Mouse (Mus musculus): ENCODE data around the gene Mrps12. TPM values are rescaled to one million over a fixed set of nuclear protein-coding genes. Genes with fewer than 3 reads are reported as not detected.
A peak's percentile ranks its signal among the peaks of the same experiment; 100 is the strongest.

The Mrps12 gene
- total RNA-seq, 1 experiment from 2014 or later: 82.9 TPM

DNA sequence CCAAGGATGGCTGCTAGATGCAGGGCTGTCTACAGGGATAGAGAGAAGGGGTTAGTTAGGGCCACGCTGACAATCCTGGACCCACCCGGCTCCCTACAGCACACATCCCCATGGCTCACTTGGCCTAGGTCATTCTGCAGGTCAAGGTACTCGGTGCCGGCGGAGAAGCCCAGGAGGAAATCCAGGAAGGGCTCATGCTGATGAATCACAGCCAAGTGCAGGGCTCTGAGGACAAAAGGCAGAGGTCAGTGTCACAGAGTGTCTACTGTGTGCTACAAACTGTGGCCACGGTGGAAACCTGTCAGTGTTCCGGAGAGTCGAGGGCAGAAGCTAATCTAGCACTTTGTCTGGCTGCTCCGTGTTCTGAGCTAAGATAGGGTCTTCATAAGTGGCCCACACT lies 20.3 kb upstream of the Mrps12 start:
- DNase-seq: peak; percentile 36

DNA sequence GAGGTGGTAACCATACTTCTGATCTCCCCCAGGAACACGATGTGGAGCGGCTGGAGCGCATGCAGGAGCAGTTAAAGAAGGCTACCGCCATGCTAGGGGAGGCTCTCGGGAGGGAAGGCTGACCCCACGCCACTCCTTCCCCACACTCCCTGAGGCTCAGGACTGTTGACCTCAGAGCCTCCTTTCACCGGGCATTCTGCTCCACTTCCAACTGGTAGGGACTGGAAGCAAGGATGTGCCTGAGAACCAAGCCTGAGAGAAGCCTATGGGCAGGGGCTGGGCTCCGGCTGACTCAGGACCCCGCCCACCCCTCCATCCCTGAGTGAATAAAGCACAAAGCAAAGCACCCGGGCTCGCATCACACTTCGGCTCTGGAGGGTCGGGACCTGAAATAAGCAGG lies 17.0 kb upstream of the Mrps12 start:
- DNase-seq: no peak

DNA sequence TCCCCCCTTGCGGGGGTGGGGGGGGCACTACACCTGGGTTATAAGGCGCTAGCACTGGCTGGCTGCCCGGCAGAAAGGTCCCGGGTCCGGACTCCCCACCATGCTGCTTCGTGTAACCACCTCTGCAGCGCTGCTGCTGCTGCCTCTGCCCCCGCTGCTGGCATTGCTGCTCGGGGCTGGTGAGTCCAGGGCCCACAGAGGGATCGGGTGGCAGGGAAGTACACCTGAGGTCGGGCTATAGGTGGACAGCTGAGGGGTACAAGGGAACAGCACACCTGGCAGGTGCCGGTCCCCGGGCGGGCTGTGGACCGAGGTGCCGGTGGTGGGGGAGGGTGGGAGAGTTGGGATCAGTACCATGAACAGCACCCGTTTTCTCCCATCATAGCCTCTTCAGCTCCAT lies 14.5 kb upstream of the Mrps12 start, which contains the start of gene Ccer2:
TSS of gene Ccer2 (plus strand) at position 96 of the 400 bp plus-strand sequence.
- no peak for DNase-seq

DNA sequence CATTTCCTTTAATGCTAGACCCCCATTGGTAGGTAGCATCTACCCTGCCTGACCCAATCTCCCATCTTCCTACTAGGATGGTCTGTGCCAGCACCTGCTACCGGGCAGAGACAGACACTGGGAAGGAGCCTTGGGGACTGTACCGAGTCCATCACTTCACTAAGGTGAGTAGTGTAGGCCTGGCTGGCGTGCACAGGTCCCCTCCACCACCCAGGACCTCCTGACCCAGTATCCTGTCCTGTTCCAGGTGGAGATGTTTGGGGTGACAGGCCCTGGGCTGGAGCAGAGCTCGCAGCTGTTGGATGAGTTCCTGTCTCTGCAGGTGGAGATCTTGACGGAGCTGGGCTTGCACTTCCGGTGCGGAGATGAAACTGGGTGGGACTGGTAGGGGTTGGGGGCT lies 8.3 kb upstream of the Mrps12 start:
- no peak for DNase-seq

DNA sequence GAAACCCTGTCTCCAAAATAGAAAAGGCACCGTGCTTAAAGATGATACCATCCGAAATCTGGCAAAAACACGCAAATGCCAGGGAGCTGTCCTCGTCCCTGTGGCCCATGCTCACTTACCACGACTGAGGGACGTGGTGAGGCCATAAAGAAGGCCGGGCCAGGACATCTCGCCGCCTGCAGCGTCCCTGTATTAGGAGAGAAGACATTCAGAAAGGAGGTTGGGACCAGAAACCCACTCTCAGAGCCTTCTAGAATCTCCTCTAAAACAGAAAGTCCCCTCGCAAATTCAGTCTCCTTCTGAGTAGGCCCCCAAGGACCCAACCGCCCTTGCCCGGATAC lies 282 bp downstream of the Mrps12 start:
- DNase-seq: no peak

DNA sequence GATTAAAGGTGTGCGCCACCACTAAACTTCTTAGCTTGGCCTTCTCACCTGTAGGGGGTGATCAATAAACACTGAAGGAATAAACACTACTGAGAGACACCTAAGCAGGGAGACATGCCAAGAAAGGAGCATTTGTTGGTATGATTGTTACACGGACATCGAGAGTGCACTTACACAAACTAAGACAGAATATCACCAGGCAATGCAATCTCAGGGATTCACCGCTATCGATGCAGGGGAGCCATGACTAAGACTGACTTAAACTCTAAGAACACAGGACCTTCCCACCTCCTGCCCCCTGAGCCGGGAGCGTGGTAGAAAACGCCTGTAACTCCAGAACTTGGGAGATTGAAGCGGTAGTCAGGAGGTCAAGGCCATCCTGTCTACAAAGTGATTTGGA lies 671 bp downstream of the Mrps12 start:
- DNase-seq: no peak

DNA sequence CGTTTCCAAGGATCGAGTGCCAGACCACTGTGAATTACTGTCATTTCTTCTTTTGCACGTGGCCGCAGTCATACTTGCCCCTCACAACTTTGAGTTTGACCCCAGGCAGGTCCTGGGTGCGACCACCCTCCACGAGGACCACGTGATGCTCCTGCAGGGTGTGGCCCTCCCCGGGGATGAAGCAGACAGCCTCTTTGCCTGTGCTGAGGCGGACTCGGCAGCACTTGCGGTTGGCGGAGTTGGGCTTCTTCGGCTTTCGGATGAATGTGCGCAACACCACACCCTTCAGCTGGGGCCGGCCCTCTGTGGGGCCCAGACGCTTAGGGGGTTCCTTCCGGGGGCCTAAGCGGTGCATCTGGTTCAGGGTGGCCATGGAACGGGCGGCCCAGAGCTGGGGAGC lies 1.8 kb downstream of the Mrps12 start:
- no peak for DNase-seq

DNA sequence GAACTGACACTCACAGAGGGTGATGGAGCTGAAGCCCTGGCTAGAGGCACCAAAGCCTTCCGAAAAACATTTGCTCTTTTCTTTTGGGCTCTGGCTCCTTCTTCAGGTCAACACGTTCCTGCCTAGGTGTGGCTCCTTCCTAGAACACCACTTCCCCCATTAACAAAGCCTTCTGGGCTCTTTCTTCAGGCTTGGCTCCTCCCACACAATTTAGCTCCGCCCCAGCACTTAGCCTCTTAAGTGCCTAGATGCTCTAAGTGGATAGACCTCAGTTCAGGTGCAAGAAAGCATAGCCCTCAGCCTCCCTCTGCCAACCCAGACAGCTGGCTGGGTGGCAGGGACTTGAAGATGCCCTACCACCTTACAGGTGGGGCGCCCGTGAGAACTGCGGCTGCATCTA lies 5.9 kb downstream of the Mrps12 start:
- DNase-seq: no peak

DNA sequence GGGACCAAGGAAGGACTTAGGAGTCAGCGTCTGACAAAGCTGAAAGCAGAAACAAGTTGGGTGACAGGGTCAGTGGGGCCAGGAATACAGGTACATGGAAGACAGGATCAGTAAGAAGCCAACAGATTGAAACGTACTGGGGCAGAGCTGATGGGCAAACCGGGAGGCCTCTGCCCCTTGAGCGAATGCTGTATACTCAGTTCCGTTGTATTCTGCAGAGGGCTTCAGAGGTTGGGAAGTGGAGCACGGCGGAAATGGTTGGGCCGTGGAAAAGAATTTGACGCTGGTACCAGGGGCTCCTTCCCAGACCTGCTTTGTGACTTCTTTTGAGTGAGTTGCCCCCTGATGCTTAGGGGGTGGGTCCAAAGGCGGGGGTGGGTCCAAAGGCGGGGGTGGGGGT lies 8.4 kb downstream of the Mrps12 start:
- no peak for DNase-seq

DNA sequence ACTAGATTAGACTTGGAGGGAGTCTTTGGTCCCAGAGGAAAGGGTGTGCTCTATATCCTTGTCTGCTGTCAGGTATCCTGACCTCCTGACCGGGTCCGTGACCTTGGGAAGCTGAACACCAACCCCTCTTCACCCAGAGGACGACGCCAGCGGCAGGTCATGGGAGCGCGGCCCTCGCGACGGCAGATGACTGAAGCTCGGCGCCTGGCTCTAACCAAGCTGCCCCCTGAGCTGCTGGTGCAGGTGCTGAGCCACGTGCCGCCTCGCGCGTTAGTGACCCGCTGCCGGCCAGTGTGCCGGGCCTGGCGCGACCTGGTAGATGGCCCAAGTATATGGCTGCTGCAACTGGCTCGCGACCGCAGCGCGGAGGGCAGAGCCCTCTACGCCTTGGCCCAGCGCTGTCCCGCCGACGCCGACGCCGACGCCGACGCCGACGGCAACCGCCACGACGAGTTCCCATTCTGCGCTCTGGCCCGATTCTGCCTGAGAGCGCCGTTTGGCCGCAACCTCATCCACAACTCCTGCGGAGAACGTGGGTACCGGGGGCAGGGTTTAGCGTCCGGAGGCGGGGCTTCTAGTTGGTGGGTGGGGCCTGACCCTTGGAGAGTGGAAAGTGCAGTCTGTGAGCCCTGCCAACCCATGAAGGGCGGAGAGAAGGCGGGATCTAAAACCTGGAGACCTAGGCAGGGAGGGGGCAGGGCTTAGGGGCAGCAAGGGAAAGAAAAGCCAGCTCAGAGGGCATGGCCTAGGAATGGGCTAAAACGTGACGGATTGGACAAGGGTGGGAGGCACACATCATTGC lies 9.1 kb downstream of the Mrps12 start:
- peak; percentile 88 for DNase-seq

DNA sequence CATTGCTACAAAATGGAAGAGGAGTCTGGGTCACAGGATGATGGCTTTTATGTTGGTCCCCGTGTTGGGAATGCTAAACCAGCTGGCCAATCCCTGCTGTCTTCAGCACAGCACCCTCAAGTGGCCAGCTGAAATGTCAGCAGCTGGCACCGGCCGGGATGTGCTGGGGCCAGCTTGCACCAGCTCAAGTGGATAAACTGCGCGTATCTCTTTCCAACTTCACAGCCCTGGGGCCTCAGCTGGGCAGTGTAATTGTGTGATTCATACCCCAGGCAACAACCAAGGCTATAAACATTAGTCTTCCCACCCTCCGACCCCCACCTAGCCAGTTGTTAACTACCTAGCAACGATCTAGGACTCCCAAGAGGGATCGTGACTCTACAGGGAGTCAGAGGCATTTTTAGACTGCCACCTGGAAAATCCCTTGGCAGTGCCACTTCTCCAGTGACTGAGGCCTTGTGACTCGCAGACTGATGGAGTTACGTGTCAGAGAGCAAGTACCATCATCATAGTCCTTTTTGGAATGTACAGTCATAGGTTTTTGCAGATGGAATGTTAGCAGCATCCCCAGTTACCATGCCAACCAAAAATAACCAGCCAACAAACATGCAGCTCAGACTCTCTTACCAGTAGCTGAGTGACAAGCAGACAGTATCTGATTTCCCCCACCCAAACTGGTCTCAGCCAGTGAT lies 13.8 kb downstream of the Mrps12 start:
- peak; percentile 52 for DNase-seq

DNA sequence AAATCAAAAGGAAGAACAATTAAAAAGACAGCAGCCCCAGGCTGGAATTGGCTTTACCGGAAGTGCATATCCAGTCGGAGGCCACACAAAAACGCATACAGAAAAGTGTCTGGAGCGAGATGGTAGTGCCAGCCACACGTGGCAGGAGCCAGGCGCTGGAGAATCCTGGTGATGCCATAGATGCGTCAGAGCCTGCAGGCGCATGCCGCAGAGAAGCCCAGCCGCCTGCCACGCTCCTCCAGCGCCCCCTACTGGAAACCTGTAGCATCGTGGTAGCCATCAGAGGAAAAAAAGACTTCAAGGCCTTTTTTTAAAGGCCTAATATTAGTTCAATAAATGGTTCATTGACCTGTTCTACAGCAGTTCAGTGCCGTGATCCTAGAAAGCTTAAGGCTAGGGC lies 15.0 kb downstream of the Mrps12 start:
- DNase-seq: peak; percentile 94

DNA sequence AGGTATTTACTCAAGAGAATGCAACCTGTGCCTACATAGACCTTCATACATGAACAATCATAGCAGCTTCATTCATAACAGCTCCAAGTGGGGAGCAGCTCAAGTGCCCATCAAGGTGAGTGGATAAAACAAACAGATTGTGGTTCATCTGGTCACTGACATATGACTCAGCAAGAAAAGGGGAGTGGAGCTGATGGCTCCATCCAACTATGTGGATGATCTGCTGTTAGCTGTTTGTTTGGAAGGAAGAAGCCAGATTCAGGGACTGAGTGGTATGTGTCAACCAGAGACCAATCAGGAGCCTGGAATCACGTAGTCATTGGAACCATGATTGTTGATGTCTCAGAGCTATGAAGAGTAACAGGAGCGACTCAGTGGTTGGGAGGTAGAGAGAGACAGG lies 17.0 kb downstream of the Mrps12 start:
- DNase-seq: no peak

DNA sequence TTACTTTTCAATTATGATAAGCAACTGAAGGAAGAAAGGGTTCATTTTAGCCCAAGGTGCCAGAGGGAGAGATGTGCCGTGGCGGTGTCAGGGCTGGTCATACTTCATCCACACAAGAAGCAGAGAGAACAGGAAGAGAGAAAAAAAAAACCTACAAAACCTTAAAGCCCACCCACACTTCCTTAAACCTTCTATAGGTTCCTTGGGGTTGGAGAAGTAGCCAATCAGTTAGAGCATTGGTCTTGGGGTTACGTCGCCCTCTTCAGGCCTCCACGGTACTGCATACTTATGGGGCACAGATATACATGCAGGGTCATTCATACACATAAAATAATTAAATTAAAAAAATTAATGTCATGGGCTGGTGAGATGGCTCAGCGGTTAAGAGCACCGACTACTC lies 19.5 kb downstream of the Mrps12 start:
- no peak for DNase-seq

DNA sequence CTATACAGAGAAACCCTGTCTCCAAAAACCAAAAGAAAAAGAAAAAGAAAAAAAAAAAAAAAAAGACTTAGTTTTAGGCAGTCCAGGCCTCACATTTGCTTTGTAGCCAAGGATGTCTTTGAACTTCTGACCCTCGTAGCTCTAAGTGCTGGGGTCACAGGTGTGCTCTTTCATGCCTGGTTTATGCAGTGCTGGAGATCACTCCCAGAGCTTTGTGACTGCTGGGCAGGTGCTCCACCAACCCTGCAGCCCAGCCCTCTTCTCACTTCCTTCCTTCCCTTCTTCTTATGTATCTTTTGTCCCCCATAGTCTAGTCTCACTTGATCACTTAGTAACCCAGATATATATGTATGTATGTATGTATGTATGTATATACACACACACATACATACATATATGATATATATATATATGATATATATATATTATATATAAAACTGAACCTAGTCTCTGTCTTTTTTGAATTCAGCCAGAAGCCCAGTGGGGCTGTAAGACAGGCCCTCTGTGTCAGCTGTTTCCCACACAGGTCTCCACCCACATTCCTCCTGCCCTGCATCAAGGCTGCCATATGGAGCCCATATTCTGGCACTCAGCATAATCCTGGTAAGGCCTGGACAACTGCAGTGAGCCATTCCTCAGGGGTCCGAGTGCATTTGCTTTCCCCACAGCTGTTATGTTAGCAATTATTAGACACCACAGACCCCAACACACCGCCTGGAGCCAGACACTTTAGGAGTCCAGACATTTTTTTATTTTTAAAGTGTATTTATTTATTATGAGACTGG lies 20.7 kb downstream of the Mrps12 start:
- no peak for DNase-seq

DNA sequence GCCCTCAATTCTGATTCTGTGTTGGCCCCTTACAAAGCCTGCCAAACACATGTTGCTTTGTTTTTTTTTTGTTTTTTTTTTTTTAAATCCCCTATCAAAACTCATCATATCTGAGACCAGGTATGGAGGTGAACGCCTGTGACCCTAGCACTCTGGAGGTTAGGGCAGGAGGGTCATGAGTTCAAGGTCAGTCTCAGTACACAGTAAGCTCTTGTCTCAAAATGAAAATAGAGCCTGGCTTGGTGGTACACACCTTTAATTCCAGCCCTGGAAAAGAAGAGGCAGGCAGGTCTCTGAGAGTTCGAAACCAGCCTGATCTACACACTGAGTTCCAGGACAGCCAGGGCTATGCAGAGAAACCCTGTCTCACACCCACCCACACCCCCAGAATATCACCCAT lies 22.0 kb downstream of the Mrps12 start:
- DNase-seq: no peak

DNA sequence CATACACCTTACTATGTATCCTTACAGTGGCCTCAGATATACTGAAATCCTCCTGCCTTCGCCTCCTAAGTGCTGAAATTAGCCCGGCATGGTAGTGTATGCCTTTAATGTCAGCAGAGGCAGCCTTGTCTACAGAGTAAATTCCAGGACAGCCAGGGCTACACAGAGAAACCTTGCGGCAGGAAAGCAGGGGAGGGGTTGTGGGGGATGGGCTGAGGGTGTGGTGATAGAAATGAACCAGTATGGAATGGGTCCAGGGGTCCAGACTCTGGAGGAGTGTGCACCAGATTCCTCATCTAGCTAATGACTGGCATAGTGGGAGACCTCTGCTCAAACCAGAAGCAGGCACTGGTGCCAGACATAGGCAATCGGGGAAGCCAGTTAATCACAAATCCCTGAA lies 22.5 kb downstream of the Mrps12 start:
- no peak for DNase-seq

DNA sequence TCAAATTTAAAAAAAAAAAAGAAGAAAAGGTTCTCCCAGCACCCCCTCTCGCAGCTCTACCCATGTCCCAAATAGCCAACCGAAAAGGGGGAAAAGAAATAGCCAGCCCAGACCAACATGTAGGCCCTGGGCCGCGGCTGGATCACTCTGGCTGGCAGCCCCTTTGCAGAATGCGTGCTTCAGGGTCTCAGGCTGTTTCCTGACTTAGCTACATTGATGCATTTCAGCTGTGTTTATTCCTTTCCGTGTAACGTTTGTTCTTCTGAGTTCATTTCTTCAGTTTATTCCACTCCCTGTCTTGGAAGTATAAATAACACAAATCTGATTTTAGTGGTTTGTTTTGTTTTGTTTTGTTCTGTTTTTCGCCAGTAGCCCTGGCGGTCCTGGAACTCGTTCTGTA lies 23.9 kb downstream of the Mrps12 start:
- no peak for DNase-seq

DNA sequence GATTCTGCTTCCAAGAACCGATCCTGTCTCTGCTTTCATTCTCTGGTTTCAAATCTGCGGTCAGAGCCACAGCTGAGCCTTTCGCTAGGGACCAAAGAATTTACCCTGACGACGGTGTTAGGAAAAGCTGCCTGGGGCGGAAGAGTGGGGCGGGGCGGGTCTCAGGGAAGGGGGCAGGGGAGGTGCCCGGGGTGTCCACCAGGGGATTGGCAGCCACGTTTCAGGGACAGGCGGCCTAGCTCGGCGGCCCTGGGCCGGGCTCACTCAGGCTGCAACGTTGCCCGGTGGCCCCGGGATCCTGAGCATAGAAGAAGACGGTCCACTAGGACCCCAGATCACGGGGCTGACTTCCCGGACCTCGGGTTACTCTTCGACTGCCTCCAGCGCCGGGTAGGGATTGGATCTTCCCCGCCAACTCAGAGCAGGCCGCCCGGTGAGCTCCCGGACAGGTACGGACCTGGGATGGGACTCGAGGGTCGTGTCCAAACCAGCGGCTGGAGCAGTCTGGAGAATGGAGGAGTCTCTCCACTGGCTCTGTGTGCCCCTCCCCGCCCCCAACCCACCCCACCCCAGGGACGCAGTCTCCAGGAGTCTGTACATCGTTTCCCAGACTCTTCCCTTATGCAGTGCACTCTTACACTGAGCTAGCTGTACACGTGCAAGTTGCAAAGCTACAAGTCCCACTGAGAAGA lies 24.9 kb downstream of the Mrps12 start, which contains the start of gene Fbxo17:
TSS of gene Fbxo17 (plus strand) at position 215 of the 692 bp plus-strand sequence.
- peak; percentile 90 for DNase-seq

DNA sequence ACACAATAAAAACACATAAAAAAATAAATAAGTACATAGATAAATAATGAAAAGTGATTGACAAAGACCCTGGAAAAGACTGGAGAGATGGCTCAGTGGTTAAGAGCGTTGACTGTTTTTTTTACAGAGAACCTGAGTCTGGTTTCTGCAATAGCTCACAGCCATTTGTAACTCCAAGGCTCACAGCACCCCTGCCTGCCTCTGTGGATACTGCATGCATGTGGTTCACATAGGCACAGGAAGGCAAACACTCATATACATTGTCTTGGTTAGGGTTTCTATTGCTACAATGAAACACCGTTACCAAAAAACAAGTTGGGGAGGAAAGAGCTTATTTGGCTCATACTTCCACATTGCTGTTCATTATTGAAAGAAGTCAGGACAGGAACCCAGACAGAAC lies 26.0 kb downstream of the Mrps12 start:
- DNase-seq: no peak

DNA sequence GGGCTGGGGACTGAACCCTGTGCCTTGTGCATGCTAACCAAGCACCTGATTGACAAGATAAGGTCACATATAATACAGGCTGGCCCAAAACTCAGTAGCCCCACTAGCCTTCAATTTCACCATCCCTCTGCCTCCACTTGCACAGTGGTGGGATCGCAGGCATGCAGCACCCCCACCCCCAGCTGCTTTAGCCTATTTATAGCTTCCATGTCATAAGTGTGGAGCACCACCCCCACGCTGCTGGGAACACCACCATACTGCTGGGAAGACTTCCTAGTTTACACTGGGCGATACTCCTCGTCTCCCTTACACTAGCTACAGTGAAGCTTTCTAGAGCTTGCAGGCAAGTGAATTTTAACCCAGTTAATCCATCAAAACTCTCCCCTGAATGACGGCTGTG lies 27.0 kb downstream of the Mrps12 start:
- DNase-seq: no peak

DNA sequence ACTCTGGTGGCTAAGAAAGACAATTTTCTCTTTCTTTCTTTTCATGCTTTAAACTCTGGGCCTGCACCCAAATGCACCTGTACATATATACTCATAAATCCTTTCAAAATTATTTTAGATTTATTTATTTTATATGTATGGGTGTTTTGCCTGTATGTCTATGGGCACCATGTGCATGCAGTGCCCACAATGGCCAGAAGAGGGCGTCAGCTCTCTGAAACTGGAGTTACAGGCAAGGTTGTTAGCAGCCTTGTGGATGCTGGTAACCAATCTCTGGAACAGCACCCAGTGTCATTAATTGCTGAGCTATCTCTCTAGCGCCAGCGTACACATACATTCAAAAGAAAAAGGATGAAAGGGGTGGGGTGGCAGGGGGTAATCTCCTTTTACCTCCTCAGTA lies 30.7 kb downstream of the Mrps12 start:
- DNase-seq: no peak

DNA sequence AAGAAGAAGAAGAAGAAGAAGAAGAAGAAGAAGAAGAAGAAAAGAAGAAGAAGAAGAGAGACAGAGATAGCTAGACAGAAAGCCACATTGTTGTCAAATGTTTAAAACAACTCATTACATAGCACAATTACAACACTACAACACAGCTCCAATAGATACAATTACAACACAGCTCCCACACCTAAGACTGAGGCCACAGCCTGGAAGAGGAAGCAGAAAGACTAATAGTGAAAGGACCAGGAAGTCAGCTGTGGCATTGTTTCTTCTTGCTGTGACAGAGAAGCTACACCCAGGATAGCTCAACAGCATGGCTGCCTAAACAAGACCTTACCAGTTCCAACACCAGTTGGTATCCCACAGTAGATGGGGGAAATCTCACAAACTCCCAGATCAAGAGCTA lies 32.2 kb downstream of the Mrps12 start:
- no peak for DNase-seq
